In the genomic region with DNA sequence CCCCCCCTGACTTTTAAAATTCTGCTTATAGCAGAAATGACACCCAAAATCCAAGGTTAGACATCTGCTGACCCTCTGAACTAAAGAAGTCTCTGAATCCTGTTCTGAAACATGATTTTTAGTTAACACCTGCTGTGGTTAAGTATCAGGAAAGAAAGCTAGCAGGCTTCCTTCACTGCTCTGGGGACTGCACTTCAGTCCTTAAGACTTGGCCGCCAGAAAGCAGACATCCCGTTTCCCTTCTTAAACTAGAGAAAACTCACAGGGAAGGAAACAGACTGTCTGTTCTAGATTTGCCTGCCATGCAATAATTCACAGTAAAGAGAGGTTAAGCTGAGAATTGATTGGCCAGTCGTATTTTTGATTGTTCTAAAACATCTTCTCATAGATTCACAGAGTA, we compare ENCODE assay signal across 31 mouse cellular contexts. TPM values are rescaled to one million over a fixed set of nuclear protein-coding genes. Genes with fewer than 3 reads are reported as not detected.
"Had no signal": no experiment of that assay in that cellular context is flagged by ENCODE, and none has a peak within 500 bp of the region (broad histone marks: within the 10 kb centered on the region; RNA-seq: fewer than 3 reads in every experiment).

No protein-coding gene starts in this region.

- H3K36me3 ChIP-seq: embryonic facial prominence, embryonic 10.5 days; embryonic facial prominence, embryonic 12.5 days; embryonic facial prominence, embryonic 13.5 days; embryonic facial prominence, embryonic 15.5 days; forebrain, embryonic 10.5 days; forebrain, embryonic 12.5 days; forebrain, embryonic 15.5 days had no signal

- H3K9ac ChIP-seq: embryonic facial prominence, embryonic 12.5 days; embryonic facial prominence, embryonic 13.5 days; embryonic facial prominence, embryonic 15.5 days; forebrain, embryonic 12.5 days; forebrain, embryonic 13.5 days; forebrain, embryonic 15.5 days; forebrain, postnatal 0 days had no signal

- H3K4me1 ChIP-seq: embryonic facial prominence, embryonic 10.5 days; embryonic facial prominence, embryonic 12.5 days; embryonic facial prominence, embryonic 13.5 days; embryonic facial prominence, embryonic 15.5 days; forebrain, embryonic 10.5 days; forebrain, embryonic 12.5 days; forebrain, embryonic 13.5 days; forebrain, embryonic 15.5 days had no signal

- ATAC-seq: forebrain, embryonic 13.5 days; forebrain, embryonic 14.5 days; forebrain, embryonic 15.5 days; forebrain, embryonic 16.5 days; forebrain, postnatal 0 days had no signal

- H3K27me3 ChIP-seq: embryonic facial prominence, embryonic 12.5 days; embryonic facial prominence, embryonic 13.5 days; embryonic facial prominence, embryonic 15.5 days; forebrain, embryonic 12.5 days; forebrain, embryonic 13.5 days; forebrain, embryonic 15.5 days had no signal

- H3K4me2 ChIP-seq: embryonic facial prominence, embryonic 12.5 days; embryonic facial prominence, embryonic 13.5 days; embryonic facial prominence, embryonic 15.5 days; forebrain, embryonic 12.5 days; forebrain, embryonic 13.5 days; forebrain, embryonic 15.5 days had no signal

- H3K4me3 ChIP-seq: embryonic facial prominence, embryonic 10.5 days; embryonic facial prominence, embryonic 12.5 days; embryonic facial prominence, embryonic 13.5 days; embryonic facial prominence, embryonic 15.5 days; erythroblast, embryonic 14.5 days; forebrain, embryonic 10.5 days; forebrain, embryonic 12.5 days; forebrain, embryonic 13.5 days; forebrain, embryonic 15.5 days; gastrocnemius, adult 2 months; heart, adult 2 months had no signal

- H3K9me3 ChIP-seq: embryonic facial prominence, embryonic 10.5 days; embryonic facial prominence, embryonic 12.5 days; embryonic facial prominence, embryonic 13.5 days; embryonic facial prominence, embryonic 15.5 days; forebrain, embryonic 10.5 days; forebrain, embryonic 12.5 days; forebrain, embryonic 13.5 days; forebrain, embryonic 15.5 days had no signal

- H3K27ac ChIP-seq: embryonic facial prominence, embryonic 10.5 days; embryonic facial prominence, embryonic 12.5 days; embryonic facial prominence, embryonic 13.5 days; embryonic facial prominence, embryonic 15.5 days; forebrain, embryonic 10.5 days; forebrain, embryonic 12.5 days; forebrain, embryonic 13.5 days; forebrain, embryonic 15.5 days; gastrocnemius, adult 2 months; heart, adult 2 months had no signal

RNA-seq across cellular contexts. Expression of a gene that starts 26.1 kb away (rescaled TPM):
- total RNA-seq: common myeloid progenitor, adult 5-6 weeks; forebrain, postnatal 0 days; gastrocnemius, adult 18-20 months; gastrocnemius, adult 2 months; gastrocnemius, adult 8-10 months; gastrocnemius, postnatal 10 days; gastrocnemius, postnatal 14 days; gastrocnemius, postnatal 25 days; gastrocnemius, postnatal 36 days; gastrocnemius, postnatal 4 days; granulocyte monocyte progenitor cell, adult 5-6 weeks; heart, adult 18-20 months; heart, adult 2 months had no signal
- polyA plus RNA-seq: cerebellum, adult 2 months; cortical plate, adult 2 months; embryonic facial prominence, embryonic 10.5 days; embryonic facial prominence, embryonic 11.5 days; embryonic facial prominence, embryonic 12.5 days; embryonic facial prominence, embryonic 13.5 days; embryonic facial prominence, embryonic 14.5 days; embryonic facial prominence, embryonic 15.5 days; erythroblast, embryonic 14.5 days; forebrain, embryonic 10.5 days; forebrain, embryonic 11.5 days; forebrain, embryonic 12.5 days; forebrain, embryonic 13.5 days; forebrain, embryonic 14.5 days; forebrain, embryonic 15.5 days; forebrain, embryonic 16.5 days; forebrain, postnatal 0 days; frontal cortex, adult 2 months; gonadal fat pad, adult 2 months; heart, adult 2 months had no signal
